Mouse (Mus musculus) midbrain, postnatal 0 days (tissue): Measurements from ENCODE around the gene Nf2. TPM values are rescaled to one million over a fixed set of nuclear protein-coding genes. Genes with fewer than 3 reads are reported as not detected.

Source experiments
- ATAC-seq: fragments of 200-750 bp; cut with Nextera tagmentation; 2 replicates; pipeline ENCODE4 v1.8.0; 2017; ENCODE audit warnings: moderate number of reproducible peaks, mild to moderate bottlenecking, moderate TSS enrichment, moderate library complexity; ENCODE audit not compliant: low FRiP score
- DNase-seq: peaks from one replicate; pipeline ENCODE4 v3.0.0-alpha.2; 2015; ENCODE audit warnings: low spot score
- H3K27ac ChIP-seq: fragments of 300-500 bp; sonication (generic); 2 replicates; pipeline ENCODE4 v1.5.1; 2014; ENCODE audit warnings: low read depth, mild to moderate bottlenecking, low read length, mixed read lengths
- H3K27me3 ChIP-seq: fragments of 300-500 bp; sonication (generic); 2 replicates; pipeline ENCODE4 v1.6.1; 2014; ENCODE audit warnings: low read length, control low read depth, mixed read lengths; ENCODE audit not compliant: insufficient read depth
- H3K36me3 ChIP-seq: fragments of 300-500 bp; sonication (generic); 2 replicates; pipeline ENCODE4 v1.6.1; 2014; ENCODE audit warnings: low read length, control low read depth, mixed read lengths; ENCODE audit not compliant: insufficient read depth
- H3K4me1 ChIP-seq: fragments of 300-500 bp; sonication (generic); 2 replicates; pipeline ENCODE4 v1.6.1; 2014; ENCODE audit warnings: mild to moderate bottlenecking, control low read depth, antibody characterized with exemption, low read length, mixed read lengths; ENCODE audit not compliant: insufficient read depth
- H3K4me2 ChIP-seq: fragments of 300-500 bp; sonication (generic); 2 replicates; pipeline ENCODE4 v1.6.1; 2014; ENCODE audit warnings: low read depth, mild to moderate bottlenecking, low read length, mixed read lengths; ENCODE audit not compliant: poor library complexity, severe bottlenecking
- H3K4me3 ChIP-seq: fragments of 300-500 bp; sonication (generic); 2 replicates; pipeline ENCODE4 v1.5.1; 2014; ENCODE audit warnings: low read depth, mild to moderate bottlenecking, low read length, moderate library complexity
- H3K9ac ChIP-seq: fragments of 300-500 bp; sonication (generic); replicated peaks from 2 replicates; pipeline ENCODE4 v1.6.1; 2014; ENCODE audit warnings: mild to moderate bottlenecking, low read length, moderate library complexity, mixed read lengths; ENCODE audit not compliant: poor library complexity, severe bottlenecking
- H3K9me3 ChIP-seq: fragments of 300-500 bp; sonication (generic); 2 replicates; pipeline ENCODE4 v1.6.1; 2016; ENCODE audit warnings: low read length, control low read depth
- CTCF ChIP-seq: IDR thresholded peaks from 2 replicates; pipeline ENCODE4 v1.5.1; 2016; ENCODE audit warnings: antibody characterized with exemption, mild to moderate bottlenecking
- WGBS: fragments of 180-500 bp; shearing (Covaris S2); extraction: QIAGEN DNeasy Blood & Tissue Kit; methylation state at CpG from one replicate; pipeline ENCODE4 v1.1.7; 2014; 5-methylcytosine and 5-hydroxymethylcytosine counted together
- microRNA-seq: library from miRNA; unstranded; fragments of <30 nt; microRNA quantifications from one replicate; pipeline ENCODE4, GENCODE M21; 2016; ENCODE audit warnings: borderline number of aligned reads
- polyA plus RNA-seq: library from polyadenylated mRNA; unstranded; fragments of >200 nt; fragmentation: Nextera tagmentation; extraction: Ambion mirVana; gene quantifications from 2 replicates; pipeline ENCODE4 v1.2.1, GENCODE M21; 2015
- total RNA-seq: library from RNA; depleted of rRNA; stranded (reverse); fragments of >200 nt; gene quantifications from 2 replicates; pipeline ENCODE4 v1.2.3, GENCODE M21; 2014; rRNA removed

Nf2 gene
- total and polyA plus RNA-seq, 2 experiments from 2014 or later: 51.5 to 103 TPM

GRCm38 (mm10) chr11:4721728-4722127 lies 127.6 kb downstream of the Nf2 start:
- H3K9ac ChIP-seq: no peak overlapping the region
- H3K4me2 ChIP-seq: no peak overlapping the region
- ATAC-seq: no peak
- no peak overlapping the region for H3K27ac ChIP-seq
- H3K36me3 ChIP-seq: peaks cover 22% of the 10 kb centered on the region
- WGBS: 80% methylated on average over 8 of the region's 8 CpGs
- H3K9me3 ChIP-seq: no peaks in the 10 kb centered on the region
- H3K27me3 ChIP-seq: no peaks in the 10 kb centered on the region
- DNase-seq: no peak
- no peaks in the 10 kb centered on the region for H3K4me1 ChIP-seq
- no peak overlapping the region for H3K4me3 ChIP-seq
- no peak for TF ChIP-seq CTCF

GRCm38 (mm10) chr11:4720900-4721580 lies 128.3 kb downstream of the Nf2 start:
- TF ChIP-seq CTCF: no peak
- WGBS: 51% methylated on average over 7 of the region's 7 CpGs
- no peak overlapping the region for H3K4me3 ChIP-seq
- DNase-seq (no peak), ATAC-seq (no peak)
- H3K27ac ChIP-seq: no peak overlapping the region
- no peaks in the 10 kb centered on the region for H3K27me3 ChIP-seq
- H3K4me2 ChIP-seq: no peak overlapping the region
- H3K9ac ChIP-seq: no peak overlapping the region
- no peaks in the 10 kb centered on the region for H3K9me3 ChIP-seq
- H3K4me1 ChIP-seq: no peaks in the 10 kb centered on the region
- peaks cover 18% of the 10 kb centered on the region for H3K36me3 ChIP-seq

- H3K36me3 ChIP-seq: peaks cover 11% of the 10 kb centered on the region; the same call in 1 of the 2 replicates
- H3K4me1 ChIP-seq: no peaks in the 10 kb centered on the region
- H3K27me3 ChIP-seq: no peaks in the 10 kb centered on the region
- H3K9ac ChIP-seq: no peak overlapping the region
- TF ChIP-seq CTCF: no peak
- H3K9me3 ChIP-seq: no peaks in the 10 kb centered on the region
- no peak overlapping the region for H3K27ac ChIP-seq
- ATAC-seq (no peak), DNase-seq (no peak)
- H3K4me3 ChIP-seq: no peak overlapping the region
- 60% methylated on average over 11 of the region's 11 CpGs for WGBS
- no peak overlapping the region for H3K4me2 ChIP-seq
These were observed 128.9 kb downstream of the Nf2 start for GRCm38 (mm10) chr11:4720393-4720792.

GRCm38 (mm10) chr11:4719961-4720360 lies 129.4 kb downstream of the Nf2 start:
- ATAC-seq (no peak), DNase-seq (no peak)
- no peak overlapping the region for H3K4me2 ChIP-seq
- WGBS: 90% methylated on average over 9 of the region's 9 CpGs
- H3K4me1 ChIP-seq: no peaks in the 10 kb centered on the region
- H3K9me3 ChIP-seq: no peaks in the 10 kb centered on the region
- TF ChIP-seq CTCF: no peak
- H3K9ac ChIP-seq: no peak overlapping the region
- no peak overlapping the region for H3K27ac ChIP-seq
- H3K4me3 ChIP-seq: no peak overlapping the region
- H3K27me3 ChIP-seq: no peaks in the 10 kb centered on the region
- peaks cover 10% of the 10 kb centered on the region; the same call in 1 of the 2 replicates for H3K36me3 ChIP-seq

GRCm38 (mm10) chr11:4718548-4718947 lies 130.8 kb downstream of the Nf2 start:
- no peak overlapping the region for H3K27ac ChIP-seq
- ATAC-seq: no peak
- 74% methylated on average over 5 of the region's 5 CpGs for WGBS

GRCm38 (mm10) chr11:4716530-4717236 lies 132.7 kb downstream of the Nf2 start:
- Histone ChIP-seq H3K9ac (no peak overlapping the region), H3K9me3 (no peaks in the 10 kb centered on the region), H3K4me2 (no peak overlapping the region), H3K36me3 (no peaks in the 10 kb centered on the region), H3K4me1 (no peaks in the 10 kb centered on the region), H3K4me3 (no peak overlapping the region), H3K27ac (no peak overlapping the region), H3K27me3 (no peaks in the 10 kb centered on the region)
- no peak for DNase-seq
- WGBS: 87% methylated on average over 5 of the region's 5 CpGs
- no peak for ATAC-seq
- TF ChIP-seq CTCF: no peak

More at GRCm38 (mm10) chr11:4718548-4718947, 130.8 kb downstream of the Nf2 start:
- Histone ChIP-seq H3K9me3 (no peaks in the 10 kb centered on the region), H3K9ac (no peak overlapping the region), H3K4me3 (no peak overlapping the region), H3K4me1 (no peaks in the 10 kb centered on the region), H3K4me2 (no peak overlapping the region), H3K36me3 (no peaks in the 10 kb centered on the region; the same call in 1 of the 2 replicates), H3K27me3 (no peaks in the 10 kb centered on the region)
- DNase-seq: no peak
- no peak for TF ChIP-seq CTCF

Small RNA genes lying within 50 kb of the gene (microRNA-seq; reads per million reads assigned to microRNA genes)
- gene Mir6918: 1.3 reads per million

Other genes with a start within 250 kb of the Nf2 start
- gene Gm11032, start 229.5 kb downstream of the Nf2 start, total RNA-seq: not detected in 2 replicates
- gene Gm11032, start 229.5 kb downstream of the Nf2 start, polyA plus RNA-seq: not detected in 2 replicates
- gene Ascc2, start 211.8 kb downstream of the Nf2 start, total RNA-seq: 15.5 and 15.8 TPM in 2 replicates
- gene Ascc2, start 211.8 kb downstream of the Nf2 start, polyA plus RNA-seq: 14.8 and 15.6 TPM in 2 replicates
- 294 and 403 TPM in 2 replicates for gene Uqcr10, start 145.2 kb downstream of the Nf2 start, total RNA-seq
- gene Uqcr10, start 145.2 kb downstream of the Nf2 start, polyA plus RNA-seq: 788 and 843 TPM in 2 replicates
- 25.9 and 28.2 TPM in 2 replicates for gene Zmat5, start 144.9 kb downstream of the Nf2 start, total RNA-seq
- 43.5 and 51.7 TPM in 2 replicates for gene Zmat5, start 144.9 kb downstream of the Nf2 start, polyA plus RNA-seq
- gene Cabp7, start 102.8 kb downstream of the Nf2 start, total RNA-seq: 13.1 and 15.7 TPM in 2 replicates
- 1.8 and 2.1 TPM in 2 replicates for gene Cabp7, start 102.8 kb downstream of the Nf2 start, polyA plus RNA-seq
- gene Nipsnap1, start 24.4 kb upstream of the Nf2 start, total RNA-seq: 133 and 170 TPM in 2 replicates
- 130 and 133 TPM in 2 replicates for gene Nipsnap1, start 24.4 kb upstream of the Nf2 start, polyA plus RNA-seq
- gene Thoc5, start 45.8 kb upstream of the Nf2 start, total RNA-seq: 44.9 and 48.4 TPM in 2 replicates
- 44.6 and 45.2 TPM in 2 replicates for gene Thoc5, start 45.8 kb upstream of the Nf2 start, polyA plus RNA-seq
- gene Nefh, start 98.5 kb upstream of the Nf2 start, total RNA-seq: 13.0 and 15.7 TPM in 2 replicates
- 7.7 and 8.3 TPM in 2 replicates for gene Nefh, start 98.5 kb upstream of the Nf2 start, polyA plus RNA-seq
- 122 and 130 TPM in 2 replicates for gene Ap1b1, start 137.3 kb upstream of the Nf2 start, total RNA-seq
- gene Ap1b1, start 137.3 kb upstream of the Nf2 start, polyA plus RNA-seq: 94.8 and 99.5 TPM in 2 replicates
- 3.1 and 6.2 TPM in 2 replicates for gene Rasl10a, start 208.6 kb upstream of the Nf2 start, total RNA-seq
- gene Rasl10a, start 208.6 kb upstream of the Nf2 start, polyA plus RNA-seq: 3.6 and 4.6 TPM in 2 replicates
- 33.8 and 43.8 TPM in 2 replicates for gene Gas2l1, start 215.8 kb upstream of the Nf2 start, total RNA-seq
- gene Gas2l1, start 215.8 kb upstream of the Nf2 start, polyA plus RNA-seq: 17.6 and 18.5 TPM in 2 replicates
- gene Rhbdd3, start 249.4 kb upstream of the Nf2 start, total RNA-seq: 48.0 and 67.1 TPM in 2 replicates
- 50.4 and 54.6 TPM in 2 replicates for gene Rhbdd3, start 249.4 kb upstream of the Nf2 start, polyA plus RNA-seq
- gene Ewsr1, start 249.7 kb upstream of the Nf2 start, total RNA-seq: 315 and 338 TPM in 2 replicates
- 353 and 371 TPM in 2 replicates for gene Ewsr1, start 249.7 kb upstream of the Nf2 start, polyA plus RNA-seq